Mouse (Mus musculus) brain, adult 2 months (tissue): ENCODE measurements around the gene Pkp1.

Source experiments
- DNase-seq: peaks from one replicate; pipeline ENCODE4 v3.0.0; 2011; ENCODE audit warnings: low read depth, low spot score

Gene Pkp1

DNA sequence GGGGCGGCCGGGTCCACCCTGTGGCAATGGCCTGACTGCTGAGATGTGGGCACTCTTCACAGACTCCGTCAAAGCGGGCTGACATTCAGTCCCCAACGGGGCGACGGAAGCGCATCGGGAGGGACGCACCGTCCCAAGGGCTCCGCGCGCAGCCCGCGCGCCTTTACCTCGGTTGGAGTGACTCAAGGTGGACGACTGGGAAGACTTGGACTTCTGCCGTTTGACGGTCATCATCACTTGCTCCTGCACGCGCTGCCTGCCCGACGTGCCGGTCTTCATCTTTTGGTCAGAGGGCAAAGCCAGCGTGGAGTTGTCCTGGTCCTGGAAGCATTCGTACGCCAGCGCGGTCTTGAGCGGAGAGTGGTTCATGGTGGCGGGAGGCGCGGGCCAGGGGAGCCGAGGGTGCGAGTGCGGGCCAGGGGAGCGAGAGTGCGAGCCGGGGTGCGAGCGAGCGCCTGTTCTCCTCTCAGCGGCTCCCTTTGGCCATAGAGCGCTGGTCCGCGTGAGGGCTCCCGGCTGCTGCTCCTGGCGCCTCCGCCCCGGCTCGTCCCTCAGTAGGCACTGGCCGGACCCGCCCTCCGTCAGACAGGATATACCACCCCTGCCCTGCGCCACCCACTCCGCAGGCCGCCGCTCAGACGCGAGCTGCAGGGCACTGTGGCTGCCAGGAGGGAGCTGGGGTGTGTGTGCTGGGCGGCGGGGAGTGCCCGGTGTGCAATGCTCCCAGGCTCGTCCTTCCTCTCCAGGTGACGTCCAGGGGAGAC lies at the start of gene Pkp1:
Gene Pkp1 (minus strand): TSS at position 564 of the 764 bp plus-strand sequence.
- DNase-seq: no peak

DNA sequence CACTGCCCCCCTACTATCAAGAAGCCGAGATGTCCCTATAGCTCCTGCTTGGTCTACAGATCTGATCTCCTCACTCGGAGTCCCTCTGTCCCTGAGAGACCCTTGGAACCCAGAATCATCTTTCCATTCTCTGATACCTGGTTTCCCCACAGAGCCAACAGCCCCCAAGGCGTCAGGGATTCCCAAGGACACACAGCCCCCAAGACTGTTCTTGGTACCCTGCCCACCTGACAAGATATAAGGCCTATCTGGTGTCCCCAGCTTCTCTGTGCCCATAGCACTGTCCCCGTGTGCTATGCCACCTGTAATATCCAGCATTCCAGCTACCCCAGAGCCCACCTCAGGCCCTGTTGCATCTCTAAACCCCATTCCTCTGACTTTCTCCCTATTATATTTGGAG lies 48.7 kb upstream of the Pkp1 start:
- DNase-seq: no peak

DNA sequence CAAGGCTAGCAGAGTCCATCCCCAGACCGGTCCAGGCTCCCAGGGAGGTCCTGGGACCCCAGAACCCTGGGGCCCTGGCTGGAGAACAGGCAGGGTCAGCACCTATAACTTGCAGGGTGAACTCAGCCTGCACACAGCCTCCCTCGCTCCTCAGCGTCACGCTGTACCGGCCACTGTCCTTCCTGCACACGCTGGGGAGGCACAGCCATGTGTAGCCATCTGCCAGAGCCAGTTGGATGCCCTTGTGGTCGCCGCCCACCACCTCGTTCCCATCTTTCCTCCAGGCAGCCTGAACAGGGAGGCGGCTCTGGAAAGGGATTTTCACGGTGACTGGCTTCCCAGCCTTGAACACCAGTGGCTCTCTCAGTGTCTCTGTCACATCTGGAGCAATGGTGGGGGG lies 45.6 kb upstream of the Pkp1 start:
- DNase-seq: peak; percentile 69

DNA sequence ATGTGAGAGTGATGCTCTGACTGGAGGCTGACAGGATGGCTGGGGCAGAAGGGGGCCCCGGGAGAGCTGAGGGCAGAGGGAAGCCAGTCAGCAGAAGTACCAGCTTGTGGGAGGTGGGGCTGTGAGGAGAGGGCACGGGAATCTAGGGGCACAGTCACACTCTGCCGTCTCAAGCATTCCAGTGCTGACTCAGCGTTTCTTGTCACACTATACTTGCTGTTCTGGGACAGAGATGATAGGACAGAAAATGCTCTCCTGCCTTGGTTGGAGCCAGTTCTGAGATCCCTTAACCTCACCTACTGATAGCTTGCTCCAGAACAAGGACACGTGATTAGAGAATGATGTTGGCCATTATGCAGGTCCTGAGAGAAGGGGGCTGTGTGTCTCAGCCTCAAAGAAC lies 44.2 kb upstream of the Pkp1 start:
- DNase-seq: no peak

DNA sequence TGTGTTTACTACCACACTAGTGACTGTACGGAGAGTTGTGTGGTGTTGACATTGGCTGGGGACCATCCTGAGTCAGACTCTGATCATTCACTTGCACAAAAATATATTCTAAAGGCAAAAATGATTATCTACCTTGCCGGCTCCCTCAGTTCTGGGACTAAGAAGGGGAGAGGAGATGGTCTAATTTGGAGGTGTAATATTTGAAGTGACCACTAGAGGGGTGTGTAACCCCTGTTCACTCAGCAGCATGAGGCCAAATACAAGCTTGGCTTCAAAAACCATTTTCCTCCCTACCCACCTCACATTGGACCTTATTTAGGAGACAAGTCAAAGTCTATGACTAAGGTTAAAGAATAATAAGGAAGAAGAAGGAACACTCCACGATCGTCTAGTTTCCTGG lies 39.5 kb upstream of the Pkp1 start:
- peak; percentile 83 for DNase-seq

DNA sequence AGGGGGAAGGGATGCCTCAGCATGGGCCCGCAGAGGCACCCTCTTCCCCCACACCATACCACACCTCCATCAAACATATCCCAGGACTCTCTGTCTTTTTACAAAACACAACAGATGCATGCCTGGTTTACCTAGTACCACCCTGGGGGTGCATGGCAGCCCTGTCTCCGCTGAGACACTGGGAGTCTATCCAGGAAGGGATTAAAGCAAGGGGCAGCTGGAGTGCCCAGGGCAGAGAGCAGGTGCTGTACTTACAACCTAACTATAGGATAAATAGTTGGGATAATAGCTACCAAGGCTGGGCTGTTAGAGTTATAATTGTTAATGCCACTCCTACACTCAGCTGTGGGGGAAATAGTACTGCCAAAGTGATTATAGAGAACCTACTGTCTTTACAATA lies 29.9 kb upstream of the Pkp1 start:
- DNase-seq: no peak

DNA sequence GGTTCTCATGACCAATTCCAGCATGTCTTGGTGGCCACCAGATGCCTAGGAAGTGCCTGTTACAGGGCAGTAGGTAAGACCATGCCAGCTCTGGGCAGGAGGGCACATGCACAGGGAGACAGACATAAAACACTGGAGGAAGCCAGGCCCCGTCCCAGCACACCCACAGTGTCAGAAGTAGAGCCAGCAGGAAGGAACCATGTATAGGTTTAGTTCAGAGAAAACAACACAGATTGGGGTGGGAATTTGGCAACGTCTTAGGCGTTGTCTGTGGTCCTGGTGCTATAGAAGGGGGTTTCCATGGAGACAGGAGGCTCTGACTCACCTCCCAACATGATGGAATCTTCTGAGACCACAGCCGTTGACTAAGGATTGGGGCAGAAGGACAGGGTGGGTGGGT lies 27.2 kb upstream of the Pkp1 start:
- DNase-seq: peak; percentile 91

DNA sequence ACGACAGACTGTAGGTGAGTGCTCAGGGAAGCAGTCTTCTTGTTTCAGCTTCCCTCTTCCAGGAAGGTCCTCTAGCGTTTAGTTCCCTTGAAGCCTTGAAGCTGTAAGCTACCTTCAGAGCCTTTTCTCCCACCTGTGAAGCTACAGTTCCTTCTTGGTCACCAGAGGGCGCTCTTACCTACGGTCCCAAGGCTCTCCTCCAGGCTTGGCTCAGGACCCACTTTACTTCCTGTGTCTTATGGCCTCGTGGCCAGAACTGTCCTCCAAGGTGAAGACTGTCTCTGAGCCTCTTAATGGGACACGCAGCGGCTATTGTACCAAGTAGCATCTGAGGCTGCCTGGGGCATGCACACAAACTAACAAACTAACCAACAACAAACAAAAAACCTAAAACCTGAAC lies 26.7 kb upstream of the Pkp1 start:
- peak; percentile 86 for DNase-seq

DNA sequence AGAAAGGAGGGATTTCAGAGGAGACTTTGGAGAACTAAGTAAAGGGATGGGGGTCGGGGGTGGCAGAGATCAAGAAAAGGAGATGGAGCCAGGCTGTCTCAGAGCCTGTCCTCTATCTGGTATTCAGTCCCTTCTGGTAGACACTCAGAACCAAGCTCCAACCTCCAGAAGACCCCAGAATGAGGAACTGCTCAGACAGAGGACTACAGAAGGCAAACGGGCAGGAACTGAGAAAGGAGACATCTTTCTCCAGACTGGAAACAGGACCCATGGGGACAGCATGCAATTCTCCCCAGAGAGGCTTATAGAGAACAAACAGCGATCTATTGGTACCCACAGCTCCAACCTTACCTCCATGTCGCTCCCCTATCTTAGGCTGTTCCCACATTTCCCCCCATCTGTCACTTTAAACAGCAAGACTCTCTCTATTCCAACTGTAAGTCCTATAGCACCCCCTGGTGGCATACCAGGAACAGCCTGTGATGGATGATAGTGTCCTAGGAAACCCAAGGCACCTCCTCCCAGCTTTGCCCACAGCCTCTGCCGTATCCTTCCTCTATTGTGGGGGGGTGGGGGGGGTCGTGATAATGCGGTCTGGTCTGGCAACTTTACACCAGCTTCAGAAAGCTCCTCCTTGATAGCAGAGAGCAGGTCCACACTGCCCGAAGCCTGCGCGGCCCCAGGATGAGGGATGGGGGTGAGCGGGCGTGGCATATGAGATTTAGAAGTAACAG lies 25.7 kb upstream of the Pkp1 start:
- peak; percentile 86 for DNase-seq

DNA sequence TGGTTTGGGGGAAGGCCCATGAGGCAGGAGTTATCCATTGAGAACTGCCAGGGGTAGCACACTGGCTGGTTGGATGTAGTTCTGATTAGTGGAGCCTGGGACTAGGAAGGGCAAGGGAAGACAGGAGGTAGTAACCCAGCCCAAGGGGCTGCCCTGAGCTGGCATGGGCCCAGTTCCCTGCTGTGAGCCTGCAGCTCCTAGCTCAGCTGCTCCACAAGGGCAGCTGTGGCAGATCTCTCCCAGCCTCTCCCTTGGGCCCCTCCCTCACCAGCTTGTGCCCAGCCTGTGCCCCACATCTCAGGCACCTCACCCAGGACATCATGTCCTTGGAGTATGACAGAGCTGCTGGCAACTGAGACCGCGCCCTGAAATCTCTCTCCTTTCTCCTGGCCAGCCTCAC lies 24.7 kb upstream of the Pkp1 start:
- no peak for DNase-seq

DNA sequence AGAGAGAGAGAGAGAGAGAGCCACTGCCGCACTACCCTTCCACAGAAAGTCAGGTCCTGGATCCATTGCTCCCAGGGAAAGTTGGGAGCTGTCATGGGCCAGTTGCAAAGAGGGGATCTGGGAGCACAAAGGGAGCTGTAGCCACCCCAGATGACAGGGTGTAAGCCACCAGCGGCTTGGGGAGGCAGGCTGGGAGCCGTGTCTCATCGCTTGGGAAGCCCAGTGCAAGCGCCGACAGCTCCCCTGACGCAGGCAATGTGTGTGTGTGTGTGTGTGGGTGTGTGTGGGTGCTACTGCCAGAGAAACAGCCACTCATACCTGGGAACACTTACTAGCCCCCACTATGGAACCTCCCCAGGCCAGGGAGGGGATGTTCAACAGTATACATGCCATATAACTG lies 23.1 kb upstream of the Pkp1 start:
- DNase-seq: no peak

DNA sequence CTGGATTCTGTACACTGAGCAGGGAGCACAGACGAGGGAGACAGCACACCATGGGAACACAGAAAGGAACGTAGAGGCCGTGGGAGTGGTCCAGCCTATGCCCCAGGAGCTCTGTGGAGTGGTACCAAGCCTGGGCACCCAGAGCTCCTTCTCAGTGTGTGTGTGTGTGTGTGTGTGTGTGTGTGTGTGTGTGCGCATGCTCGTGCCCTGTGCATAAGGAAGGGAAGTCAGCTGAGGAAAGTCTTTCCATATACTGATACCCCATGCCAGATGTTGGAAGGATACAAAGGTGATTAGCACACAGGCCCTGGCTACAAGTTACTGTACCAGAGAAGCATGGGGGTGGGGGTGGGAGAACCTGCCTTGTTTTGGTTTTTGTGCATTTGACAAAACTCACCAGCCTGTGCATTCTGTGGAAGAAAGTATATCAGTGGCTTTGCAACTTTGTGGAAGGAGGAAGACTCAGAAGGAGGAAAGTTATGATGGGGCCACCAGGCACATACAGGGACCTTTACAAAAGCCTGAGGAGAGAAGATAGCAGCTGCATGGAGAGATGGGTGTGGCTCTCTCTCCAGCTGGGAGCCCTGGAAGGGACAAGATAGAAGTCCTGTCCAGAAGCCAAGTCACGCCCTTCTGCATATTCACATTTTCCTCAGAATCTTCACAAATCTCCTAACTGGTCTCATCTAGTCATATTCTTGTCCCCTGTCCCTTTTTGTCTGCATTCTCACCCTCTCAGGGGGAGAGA lies 22.4 kb upstream of the Pkp1 start:
- DNase-seq: no peak

DNA sequence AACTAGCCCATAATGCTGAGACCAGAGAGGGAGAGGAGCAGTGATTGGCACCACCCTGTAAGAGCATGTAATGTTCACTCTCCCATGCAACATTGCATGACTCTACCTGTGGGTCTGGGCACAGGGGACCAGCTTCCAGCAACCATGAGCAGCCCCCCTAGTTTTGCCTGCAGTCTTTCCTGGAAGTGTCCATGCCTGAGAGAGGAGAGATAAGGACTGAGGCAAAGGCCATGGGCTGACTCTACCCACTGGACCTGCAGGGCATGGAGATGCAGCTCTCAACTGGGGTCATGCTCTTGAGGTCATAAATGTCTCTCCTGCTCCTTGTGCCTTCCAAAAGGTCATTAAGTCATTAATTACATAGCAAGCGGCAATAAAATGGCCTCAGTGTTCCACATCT lies 17.1 kb upstream of the Pkp1 start:
- DNase-seq: no peak

DNA sequence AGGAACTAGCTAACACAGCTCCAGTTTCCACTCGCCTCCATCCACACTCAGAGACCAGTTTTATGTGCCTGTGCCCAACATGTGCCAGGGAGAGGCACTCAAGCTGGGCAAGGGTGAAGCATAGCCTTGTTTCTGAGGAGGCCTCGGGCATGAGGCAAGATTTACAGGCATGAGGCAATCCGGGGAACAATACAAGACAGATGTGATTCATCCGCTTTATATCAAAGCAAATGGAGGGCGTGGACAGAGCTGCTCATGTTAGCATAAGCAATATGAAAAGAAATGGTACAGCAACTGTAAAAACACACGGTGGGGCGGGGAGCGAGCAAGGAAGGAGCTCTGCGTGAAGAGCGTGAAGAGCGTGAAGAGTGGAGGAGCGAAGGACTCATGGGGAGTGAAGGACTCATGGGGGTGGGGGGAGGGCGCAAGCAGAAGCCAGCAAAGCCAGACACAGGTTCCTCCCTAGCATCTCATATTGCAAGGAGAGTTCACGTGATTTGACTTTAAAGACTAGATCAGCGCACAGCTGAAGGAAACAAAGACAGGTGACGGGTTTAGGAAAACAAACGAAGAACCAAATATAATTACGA lies 14.8 kb upstream of the Pkp1 start:
- DNase-seq: no peak

DNA sequence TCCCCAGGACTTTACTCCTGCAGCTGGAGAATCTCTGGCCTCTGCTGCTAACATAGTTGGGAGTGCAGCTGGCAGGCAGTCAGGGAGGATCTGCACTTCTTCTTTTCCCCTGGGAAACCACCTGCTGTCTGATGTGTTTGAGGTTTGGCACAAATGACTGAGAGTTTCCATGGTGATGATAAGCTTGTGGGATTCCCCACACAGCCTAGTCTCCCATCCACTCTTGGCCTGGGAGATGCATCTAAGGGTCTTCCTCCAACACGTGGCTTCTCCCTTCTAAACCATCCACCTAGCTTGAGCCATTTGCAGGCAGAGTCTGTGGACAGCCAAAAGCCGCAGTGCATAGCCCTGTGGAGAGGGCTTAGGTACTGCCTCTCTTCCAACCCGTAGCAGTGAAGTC lies 10.9 kb upstream of the Pkp1 start:
- DNase-seq: peak; percentile 67

DNA sequence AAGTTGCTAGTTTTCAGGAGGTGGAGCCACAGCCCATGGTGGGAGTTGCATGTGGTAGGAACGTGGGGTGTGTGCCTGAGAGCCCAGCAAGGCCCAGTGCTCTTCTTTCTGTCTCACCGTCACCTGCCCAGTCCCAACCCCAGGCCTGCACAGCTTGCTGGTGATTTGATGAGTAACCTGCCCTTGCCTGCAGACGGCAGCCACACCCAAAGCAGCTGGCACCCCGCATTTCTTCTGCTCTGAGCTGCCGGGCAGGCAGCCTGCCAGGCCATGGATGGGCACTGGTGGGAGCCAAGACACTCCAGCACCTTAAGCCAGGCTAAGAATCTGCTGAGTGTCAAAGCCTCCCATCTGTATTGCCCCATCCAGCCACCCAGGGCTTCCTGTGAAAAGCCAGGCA lies 6.8 kb upstream of the Pkp1 start:
- DNase-seq: no peak

DNA sequence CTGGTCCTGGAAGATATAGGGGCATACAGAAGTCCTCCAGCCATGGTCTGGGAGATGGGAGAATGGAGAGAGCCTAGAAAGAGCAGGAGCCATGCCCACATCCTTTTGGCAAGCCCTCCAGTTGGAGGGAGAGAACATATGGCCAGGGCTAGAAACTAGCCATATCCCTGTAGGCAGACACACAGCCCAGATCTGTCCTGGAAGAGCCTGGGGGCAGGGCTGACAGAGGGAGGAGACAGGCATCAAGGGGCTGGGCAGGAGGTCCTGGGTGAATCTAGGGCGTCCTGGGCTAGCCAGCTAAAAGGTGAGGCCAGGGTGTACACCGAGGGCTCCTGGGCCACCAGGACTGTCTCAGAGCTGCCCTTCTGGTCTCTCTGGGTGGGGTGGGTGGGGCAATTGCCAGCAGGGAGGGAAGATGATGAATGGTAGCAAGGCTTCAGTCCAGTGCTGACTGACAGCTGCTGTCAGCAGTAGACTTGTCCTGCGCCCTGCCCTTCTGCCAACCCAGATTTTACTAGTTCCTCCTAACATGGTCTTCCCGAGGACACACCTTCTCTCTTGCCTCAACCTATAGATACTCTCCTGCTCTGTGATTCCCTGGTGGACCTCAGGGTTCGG lies 5.5 kb upstream of the Pkp1 start:
- peak; percentile 85 for DNase-seq

DNA sequence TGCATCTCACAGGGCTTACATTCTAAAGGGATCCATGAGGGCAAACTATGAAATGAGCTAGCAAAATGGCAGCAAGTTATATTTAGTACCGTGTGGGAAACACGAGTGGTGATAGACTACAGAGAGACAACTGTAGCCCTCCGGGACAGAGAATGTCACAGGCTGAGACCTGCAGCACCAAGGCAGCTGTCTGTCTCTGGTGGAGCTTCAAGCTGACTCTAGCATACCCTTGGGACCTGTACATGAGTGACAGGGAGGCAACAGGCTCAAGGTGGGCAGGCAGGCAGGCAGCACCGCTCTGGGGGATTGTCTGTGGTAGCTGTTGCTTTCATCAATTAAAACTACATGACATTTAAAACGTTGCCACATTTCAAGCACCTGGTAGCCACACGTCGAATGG lies 4.2 kb upstream of the Pkp1 start:
- no peak for DNase-seq

DNA sequence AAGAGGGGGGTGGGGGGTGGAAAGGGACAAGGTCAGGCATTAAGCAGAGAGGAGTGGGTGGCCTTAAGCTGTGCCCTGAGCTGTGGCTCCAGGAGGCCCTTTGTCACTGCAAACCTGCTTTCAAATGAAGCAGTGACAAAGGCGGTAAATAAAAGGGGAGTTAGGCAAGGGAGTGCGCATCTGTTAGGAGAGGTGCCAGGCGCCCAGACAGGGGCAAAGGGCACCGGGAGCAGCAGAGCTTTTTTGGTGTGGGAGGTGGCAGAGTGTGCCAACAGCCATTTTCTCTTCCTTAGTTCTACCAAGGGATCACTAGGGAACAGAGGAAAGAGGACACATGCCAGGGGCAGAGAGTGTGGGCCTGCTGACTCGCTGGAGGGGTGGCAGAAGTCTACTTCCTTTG lies 1.8 kb downstream of the Pkp1 start:
- no peak for DNase-seq

DNA sequence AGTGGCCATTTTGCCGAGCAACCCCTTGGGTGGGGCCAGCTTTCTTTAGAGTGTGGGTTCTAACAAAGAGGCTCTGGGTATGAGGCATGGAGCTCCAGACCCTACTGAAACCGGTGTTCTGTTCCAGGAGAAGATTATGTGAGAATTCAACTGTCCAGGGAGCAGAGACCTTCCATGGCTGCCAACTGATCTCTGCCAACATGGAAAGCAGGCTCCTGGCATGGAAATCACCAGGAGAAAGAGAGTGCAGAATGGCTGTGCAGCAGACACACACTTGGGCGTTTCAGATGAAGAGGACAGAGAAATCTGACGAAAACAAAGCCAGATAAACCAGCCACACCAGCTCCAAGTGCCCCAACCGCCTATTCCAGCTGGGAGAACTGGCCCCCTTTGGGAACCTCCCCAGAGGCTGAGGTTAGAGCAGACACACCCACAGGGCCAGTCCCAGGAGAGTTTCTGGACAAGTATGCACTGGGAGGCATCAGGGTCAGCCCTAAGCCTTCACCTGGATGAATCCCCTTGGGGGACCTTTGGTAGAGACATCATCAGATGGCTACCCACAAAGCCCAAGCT lies 2.4 kb downstream of the Pkp1 start:
- DNase-seq: peak; percentile 13

DNA sequence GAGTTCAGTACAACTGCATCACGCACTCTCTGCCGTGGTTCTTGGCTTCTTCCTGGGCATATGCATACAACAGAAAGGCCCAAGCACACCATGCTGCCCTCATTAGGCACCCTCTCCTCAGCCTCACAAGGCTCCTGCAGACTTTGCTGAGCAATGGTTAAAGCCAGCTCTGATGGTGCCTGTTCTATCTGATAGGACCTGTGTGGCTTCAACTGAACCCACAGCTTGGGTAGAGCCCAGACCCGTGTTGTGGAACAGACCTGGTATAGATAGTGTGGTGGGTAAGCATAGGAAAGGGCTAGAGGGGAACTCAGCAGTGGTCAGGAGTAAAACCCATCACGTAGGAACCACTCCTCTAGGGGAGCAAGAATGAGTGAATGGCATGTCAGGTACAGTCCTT lies 5.3 kb downstream of the Pkp1 start:
- DNase-seq: no peak

DNA sequence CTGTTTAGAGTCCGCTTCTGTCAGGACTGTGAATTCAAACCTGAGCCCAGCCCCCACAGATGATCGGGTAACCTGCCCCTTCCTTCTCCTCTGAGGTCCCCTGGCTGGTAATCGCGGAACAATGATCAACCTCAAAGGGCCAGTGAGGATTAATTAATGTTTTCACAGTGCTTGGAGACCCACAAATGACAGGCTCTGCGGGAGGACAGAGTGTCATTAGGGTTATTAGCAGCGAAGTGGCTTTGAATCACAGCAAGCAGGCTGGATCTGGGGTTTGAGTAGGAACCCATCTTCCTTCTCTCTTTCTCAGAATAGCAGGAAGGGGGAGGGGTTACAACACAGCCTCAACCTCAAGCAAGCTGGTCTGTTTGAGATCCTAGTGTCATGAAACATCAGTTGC lies 9.6 kb downstream of the Pkp1 start:
- no peak for DNase-seq
